ENCODE assay signal across 18 mouse cellular contexts in genomic region chr11:114433561-114433960, GRCm38 (mm10).
A peak's percentile ranks its signal among the peaks of the same experiment; 100 is the strongest.
DNase-seq lines count a peak whose midpoint lies in the region; ATAC-seq and TF ChIP-seq lines count a peak whose summit lies in the region.
"Had no signal": no experiment of that assay in that cellular context is flagged by ENCODE, and none has a peak within 500 bp of the region (broad histone marks: within the 10 kb centered on the region; RNA-seq: fewer than 3 reads in every experiment).

No protein-coding gene starts in this region.

- no peak overlapping the region for H3K9ac ChIP-seq in embryonic facial prominence, embryonic 13.5 days
- H3K9ac ChIP-seq in neural tube, embryonic 11.5 days (ENCODE audit: low read length) = no peak overlapping the region
- no peak overlapping the region for H3K9ac ChIP-seq in neural tube, embryonic 15.5 days (replicated peaks)
- H3K9ac ChIP-seq in hindbrain, embryonic 13.5 days = no peak overlapping the region
- H3K9ac ChIP-seq in neural tube, embryonic 14.5 days (replicated peaks; ENCODE audit: low read depth, low read length) = no peak overlapping the region
- H3K9ac ChIP-seq in intestine, postnatal 0 days (ENCODE audit: low read depth, low read length) = no peak overlapping the region
- H3K9ac ChIP-seq: heart, embryonic 12.5 days; limb, embryonic 12.5 days; liver, embryonic 12.5 days had no signal

- H3K4me3 ChIP-seq in embryonic facial prominence, embryonic 13.5 days = no peak overlapping the region
- no peak overlapping the region for H3K4me3 ChIP-seq in embryonic facial prominence, embryonic 10.5 days
- H3K4me3 ChIP-seq in neural tube, embryonic 11.5 days (ENCODE audit: low read depth, low read length) = no peak overlapping the region
- H3K4me3 ChIP-seq in neural tube, embryonic 15.5 days (replicated peaks) = no peak overlapping the region
- no peak overlapping the region for H3K4me3 ChIP-seq in hindbrain, embryonic 13.5 days
- H3K4me3 ChIP-seq in neural tube, embryonic 14.5 days (ENCODE audit: low read depth, low read length) = no peak overlapping the region
- no peak overlapping the region for H3K4me3 ChIP-seq in intestine, postnatal 0 days (ENCODE audit: low read depth, low read length)
- H3K4me3 ChIP-seq: heart, embryonic 12.5 days; limb, embryonic 12.5 days; liver, embryonic 12.5 days had no signal

- H3K9me3 ChIP-seq in embryonic facial prominence, embryonic 13.5 days = no peaks in the 10 kb centered on the region
- H3K9me3 ChIP-seq in embryonic facial prominence, embryonic 10.5 days = no peaks in the 10 kb centered on the region
- H3K9me3 ChIP-seq in neural tube, embryonic 11.5 days (ENCODE audit: control insufficient read depth, low read length) = no peaks in the 10 kb centered on the region
- H3K9me3 ChIP-seq in neural tube, embryonic 15.5 days (replicated peaks) = no peaks in the 10 kb centered on the region
- H3K9me3 ChIP-seq in hindbrain, embryonic 13.5 days = no peaks in the 10 kb centered on the region
- H3K9me3 ChIP-seq in neural tube, embryonic 14.5 days (ENCODE audit: control insufficient read depth, low read length) = no peaks in the 10 kb centered on the region
- H3K9me3 ChIP-seq in intestine, postnatal 0 days (ENCODE audit: control insufficient read depth) = no peaks in the 10 kb centered on the region
- H3K9me3 ChIP-seq: heart, embryonic 12.5 days; limb, embryonic 12.5 days; liver, embryonic 12.5 days had no signal

- DNase-seq in embryonic facial prominence, embryonic 10.5 days (ENCODE audit: low spot score) = no peak
- peak; percentile 13 for DNase-seq in neural tube, embryonic 11.5 days (ENCODE audit: low spot score)
- no peak for DNase-seq in right cerebral cortex, postnatal 36 days (ENCODE audit: low spot score in 2 of 2)
- DNase-seq: gastrocnemius, postnatal 10 days; heart, adult 11 months; heart, postnatal 14 days; kidney, postnatal 36 days; lung, adult 2 months; right cerebral cortex, postnatal 14 days; thymus, postnatal 25 days had no signal

- H3K4me1 ChIP-seq in embryonic facial prominence, embryonic 13.5 days = peaks cover 9% of the 10 kb centered on the region
- peaks cover 15% of the 10 kb centered on the region for H3K4me1 ChIP-seq in embryonic facial prominence, embryonic 10.5 days
- H3K4me1 ChIP-seq in neural tube, embryonic 11.5 days (ENCODE audit: control insufficient read depth, insufficient read depth, low read length) = no peaks in the 10 kb centered on the region
- H3K4me1 ChIP-seq in neural tube, embryonic 15.5 days = peaks cover 13% of the 10 kb centered on the region
- H3K4me1 ChIP-seq in hindbrain, embryonic 13.5 days (replicated peaks) = peaks cover 17% of the 10 kb centered on the region
- H3K4me1 ChIP-seq in neural tube, embryonic 14.5 days (ENCODE audit: control insufficient read depth, insufficient read depth, low read length) = no peaks in the 10 kb centered on the region
- no peaks in the 10 kb centered on the region for H3K4me1 ChIP-seq in intestine, postnatal 0 days (replicated peaks; ENCODE audit: control insufficient read depth, insufficient read depth, low read length)

- no peak for ATAC-seq in embryonic facial prominence, embryonic 13.5 days (ENCODE audit: insufficient number of reproducible peaks, insufficient read depth, low FRiP score, low TSS enrichment, low read depth)
- no peak for ATAC-seq in neural tube, embryonic 11.5 days (ENCODE audit: insufficient read depth, low FRiP score, low TSS enrichment)
- ATAC-seq in neural tube, embryonic 15.5 days (ENCODE audit: low FRiP score) = no peak
- no peak for ATAC-seq in hindbrain, embryonic 13.5 days (ENCODE audit: low FRiP score)
- ATAC-seq in neural tube, embryonic 14.5 days (ENCODE audit: low read depth) = peak; percentile 54; the same call in 1 of the 2 replicates
- ATAC-seq in intestine, postnatal 0 days = no peak
- ATAC-seq: liver, embryonic 12.5 days had no signal

- peaks cover 8% of the 10 kb centered on the region; the same call in 1 of the 2 replicates for H3K27me3 ChIP-seq in embryonic facial prominence, embryonic 13.5 days
- peaks cover 37% of the 10 kb centered on the region for H3K27me3 ChIP-seq in embryonic facial prominence, embryonic 10.5 days (replicated peaks; ENCODE audit: low read depth, poor library complexity, severe bottlenecking)
- no peaks in the 10 kb centered on the region for H3K27me3 ChIP-seq in neural tube, embryonic 11.5 days (ENCODE audit: control insufficient read depth, insufficient read depth, low read length)
- no peaks in the 10 kb centered on the region; the same call in 1 of the 2 replicates for H3K27me3 ChIP-seq in neural tube, embryonic 15.5 days (replicated peaks)
- H3K27me3 ChIP-seq in hindbrain, embryonic 13.5 days = peaks cover 17% of the 10 kb centered on the region
- no peaks in the 10 kb centered on the region for H3K27me3 ChIP-seq in neural tube, embryonic 14.5 days (ENCODE audit: control insufficient read depth, insufficient read depth, low read length)
- H3K27me3 ChIP-seq in intestine, postnatal 0 days (replicated peaks; ENCODE audit: control insufficient read depth, insufficient read depth, low read length) = no peaks in the 10 kb centered on the region

- no peak overlapping the region for H3K4me2 ChIP-seq in embryonic facial prominence, embryonic 13.5 days
- no peak overlapping the region for H3K4me2 ChIP-seq in neural tube, embryonic 11.5 days (ENCODE audit: low read depth)
- H3K4me2 ChIP-seq in neural tube, embryonic 15.5 days = no peak overlapping the region
- no peak overlapping the region for H3K4me2 ChIP-seq in hindbrain, embryonic 13.5 days
- H3K4me2 ChIP-seq in neural tube, embryonic 14.5 days (ENCODE audit: low read depth, low read length) = no peak overlapping the region
- no peak overlapping the region for H3K4me2 ChIP-seq in intestine, postnatal 0 days (replicated peaks; ENCODE audit: low read depth)
- H3K4me2 ChIP-seq: heart, embryonic 12.5 days; limb, embryonic 12.5 days; liver, embryonic 12.5 days had no signal

- WGBS in embryonic facial prominence, embryonic 13.5 days = 14% methylated on average over 5 of the region's 5 CpGs
- WGBS in embryonic facial prominence, embryonic 10.5 days = 14% methylated on average over 5 of the region's 5 CpGs
- WGBS in neural tube, embryonic 11.5 days = 17% methylated on average over 5 of the region's 5 CpGs
- WGBS in neural tube, embryonic 15.5 days = 10% methylated on average over 5 of the region's 5 CpGs
- WGBS in hindbrain, embryonic 13.5 days = 12% methylated on average over 5 of the region's 5 CpGs
- WGBS in neural tube, embryonic 14.5 days = 14% methylated on average over 5 of the region's 5 CpGs
- 42% methylated on average over 5 of the region's 5 CpGs for WGBS in intestine, postnatal 0 days

- H3K27ac ChIP-seq in embryonic facial prominence, embryonic 13.5 days = peak overlapping the region; percentile 62
- no peak overlapping the region; the same call in 1 of the 2 replicates for H3K27ac ChIP-seq in embryonic facial prominence, embryonic 10.5 days (replicated peaks)
- H3K27ac ChIP-seq in neural tube, embryonic 11.5 days (ENCODE audit: low read depth, low read length) = no peak overlapping the region
- H3K27ac ChIP-seq in neural tube, embryonic 15.5 days (replicated peaks) = no peak overlapping the region
- peak overlapping the region; percentile 30; the same call in 1 of the 2 replicates for H3K27ac ChIP-seq in hindbrain, embryonic 13.5 days
- no peak overlapping the region for H3K27ac ChIP-seq in neural tube, embryonic 14.5 days (ENCODE audit: low read depth, low read length)
- no peak overlapping the region for H3K27ac ChIP-seq in intestine, postnatal 0 days (ENCODE audit: low read depth, low read length)
- H3K27ac ChIP-seq: limb, embryonic 12.5 days; liver, embryonic 12.5 days had no signal

- TF ChIP-seq CTCF in intestine, postnatal 0 days (IDR thresholded peaks at IDR 0.05; ENCODE audit: low read depth) = no peak

- H3K36me3 ChIP-seq in embryonic facial prominence, embryonic 13.5 days = no peaks in the 10 kb centered on the region
- H3K36me3 ChIP-seq in embryonic facial prominence, embryonic 10.5 days (replicated peaks) = no peaks in the 10 kb centered on the region
- H3K36me3 ChIP-seq in neural tube, embryonic 11.5 days (ENCODE audit: control insufficient read depth, insufficient read depth, low read length) = no peaks in the 10 kb centered on the region
- no peaks in the 10 kb centered on the region for H3K36me3 ChIP-seq in neural tube, embryonic 15.5 days
- no peaks in the 10 kb centered on the region for H3K36me3 ChIP-seq in hindbrain, embryonic 13.5 days
- H3K36me3 ChIP-seq in neural tube, embryonic 14.5 days (ENCODE audit: control insufficient read depth, insufficient read depth, low read length) = no peaks in the 10 kb centered on the region
- no peaks in the 10 kb centered on the region for H3K36me3 ChIP-seq in intestine, postnatal 0 days (ENCODE audit: control insufficient read depth, insufficient read depth)
- H3K36me3 ChIP-seq: heart, embryonic 12.5 days; limb, embryonic 12.5 days; liver, embryonic 12.5 days had no signal

Comparison
In these comparisons a context has a peak if more than half of its experiments do, and no peak if none do; other contexts are left out.
1. H3K27ac ChIP-seq: peak in embryonic facial prominence, embryonic 13.5 days (single experiment) and hindbrain, embryonic 13.5 days (single experiment); none in embryonic facial prominence, embryonic 10.5 days (single experiment), neural tube, embryonic 11.5 days (single experiment), neural tube, embryonic 15.5 days (single experiment), neural tube, embryonic 14.5 days (single experiment) and intestine, postnatal 0 days (single experiment).